Comparison of ENCODE assay signal across 9 mouse cellular contexts in the genomic region with DNA sequence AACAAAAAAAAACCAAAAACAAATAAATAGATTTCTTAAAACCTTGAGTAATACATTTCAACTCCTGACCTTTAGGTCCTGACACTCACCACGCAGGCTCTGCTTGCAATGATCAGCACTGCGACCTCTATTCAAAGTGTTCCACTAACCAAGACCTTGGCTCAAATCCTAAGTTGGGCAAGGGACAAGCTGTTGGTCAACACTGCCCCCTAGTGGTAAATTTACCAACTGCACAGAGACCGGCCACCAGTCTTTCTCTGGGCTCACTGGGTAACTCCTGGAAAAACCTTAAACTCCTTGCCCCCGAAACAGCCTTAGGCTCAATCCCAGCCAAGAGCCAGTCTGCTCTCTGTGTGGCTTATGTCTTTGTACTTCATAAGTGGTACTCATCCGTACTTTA. TPM values are rescaled to one million over a fixed set of nuclear protein-coding genes. Genes with fewer than 3 reads are reported as not detected.
DNase-seq lines count a peak whose midpoint lies in the region; ATAC-seq lines count a peak whose summit lies in the region.
"Had no signal": no experiment of that assay in that cellular context is flagged by ENCODE, and none has a peak within 500 bp of the region (broad histone marks: within the 10 kb centered on the region; RNA-seq: fewer than 3 reads in every experiment).

No protein-coding gene starts in this region.

- H3K4me3 ChIP-seq in neural tube, embryonic 15.5 days (replicated peaks), result no peak overlapping the region
- no peak overlapping the region for H3K4me3 ChIP-seq in hindbrain, embryonic 16.5 days (ENCODE audit: low read length)
- no peak overlapping the region for H3K4me3 ChIP-seq in limb, embryonic 10.5 days
- no peak overlapping the region for H3K4me3 ChIP-seq in neural tube, embryonic 11.5 days (ENCODE audit: low read depth, low read length)
- H3K4me3 ChIP-seq: stomach, embryonic 15.5 days had no signal

- WGBS in neural tube, embryonic 15.5 days, result 13% methylated on average over 5 of the region's 5 CpGs
- WGBS in hindbrain, embryonic 16.5 days, result 14% methylated on average over 5 of the region's 5 CpGs
- 22% methylated on average over 5 of the region's 5 CpGs for WGBS in limb, embryonic 10.5 days
- 21% methylated on average over 5 of the region's 5 CpGs for WGBS in neural tube, embryonic 11.5 days

- no peaks in the 10 kb centered on the region for H3K9me3 ChIP-seq in neural tube, embryonic 15.5 days (replicated peaks)
- no peaks in the 10 kb centered on the region for H3K9me3 ChIP-seq in hindbrain, embryonic 16.5 days (ENCODE audit: control insufficient read depth, low read length)
- H3K9me3 ChIP-seq in limb, embryonic 10.5 days (replicated peaks), result no peaks in the 10 kb centered on the region
- H3K9me3 ChIP-seq in neural tube, embryonic 11.5 days (ENCODE audit: control insufficient read depth, low read length), result no peaks in the 10 kb centered on the region
- H3K9me3 ChIP-seq: stomach, embryonic 15.5 days had no signal

- H3K9ac ChIP-seq in neural tube, embryonic 15.5 days (replicated peaks), result no peak overlapping the region
- no peak overlapping the region for H3K9ac ChIP-seq in hindbrain, embryonic 16.5 days (ENCODE audit: low read depth, low read length)
- H3K9ac ChIP-seq in neural tube, embryonic 11.5 days (ENCODE audit: low read length), result no peak overlapping the region
- H3K9ac ChIP-seq: stomach, embryonic 15.5 days had no signal

- no peak for ATAC-seq in neural tube, embryonic 15.5 days (ENCODE audit: low FRiP score)
- ATAC-seq in hindbrain, embryonic 16.5 days, result peak; percentile 24; the same call in 1 of the 2 replicates
- no peak for ATAC-seq in neural tube, embryonic 11.5 days (ENCODE audit: insufficient read depth, low FRiP score, low TSS enrichment)

- DNase-seq in neural tube, embryonic 10.5 days (ENCODE audit: extremely low spot score, low spot score), result peak; percentile 89
- peak; percentile 81 for DNase-seq in cerebellum, adult 11 months
- DNase-seq in forelimb bud, embryonic 11.5 days (ENCODE audit: low read depth, low spot score), result peak; percentile 88
- DNase-seq in limb, embryonic 10.5 days (ENCODE audit: low spot score), result peak; percentile 90
- peak; percentile 79 for DNase-seq in neural tube, embryonic 11.5 days (ENCODE audit: low spot score)
- peak; percentile 65 for DNase-seq in testis, postnatal 14 days (ENCODE audit: low spot score)

- no peaks in the 10 kb centered on the region for H3K36me3 ChIP-seq in neural tube, embryonic 15.5 days
- no peaks in the 10 kb centered on the region for H3K36me3 ChIP-seq in hindbrain, embryonic 16.5 days (ENCODE audit: control insufficient read depth, insufficient read depth, low read length)
- no peaks in the 10 kb centered on the region for H3K36me3 ChIP-seq in limb, embryonic 10.5 days
- no peaks in the 10 kb centered on the region for H3K36me3 ChIP-seq in neural tube, embryonic 11.5 days (ENCODE audit: control insufficient read depth, insufficient read depth, low read length)
- H3K36me3 ChIP-seq: stomach, embryonic 15.5 days had no signal

- H3K27ac ChIP-seq in neural tube, embryonic 15.5 days (replicated peaks), result no peak overlapping the region
- H3K27ac ChIP-seq in hindbrain, embryonic 16.5 days (ENCODE audit: low read depth, low read length), result no peak overlapping the region
- no peak overlapping the region for H3K27ac ChIP-seq in limb, embryonic 10.5 days
- no peak overlapping the region for H3K27ac ChIP-seq in neural tube, embryonic 11.5 days (ENCODE audit: low read depth, low read length)
- H3K27ac ChIP-seq: stomach, embryonic 15.5 days had no signal

- H3K4me1 ChIP-seq in neural tube, embryonic 15.5 days, result peaks cover 16% of the 10 kb centered on the region; the same call in 1 of the 2 replicates
- peaks cover 2% of the 10 kb centered on the region; the same call in 1 of the 2 replicates for H3K4me1 ChIP-seq in hindbrain, embryonic 16.5 days (ENCODE audit: control insufficient read depth, insufficient read depth, low read depth, low read length)
- H3K4me1 ChIP-seq in limb, embryonic 10.5 days, result peaks cover 10% of the 10 kb centered on the region
- H3K4me1 ChIP-seq in neural tube, embryonic 11.5 days (ENCODE audit: control insufficient read depth, insufficient read depth, low read length), result no peaks in the 10 kb centered on the region

- H3K4me2 ChIP-seq in neural tube, embryonic 15.5 days, result no peak overlapping the region
- H3K4me2 ChIP-seq in hindbrain, embryonic 16.5 days (ENCODE audit: low read length), result no peak overlapping the region
- no peak overlapping the region for H3K4me2 ChIP-seq in neural tube, embryonic 11.5 days (ENCODE audit: low read depth)
- H3K4me2 ChIP-seq: stomach, embryonic 15.5 days had no signal

- H3K27me3 ChIP-seq in neural tube, embryonic 15.5 days (replicated peaks), result no peaks in the 10 kb centered on the region
- no peaks in the 10 kb centered on the region for H3K27me3 ChIP-seq in hindbrain, embryonic 16.5 days (replicated peaks; ENCODE audit: control insufficient read depth, insufficient read depth, low read length)
- no peaks in the 10 kb centered on the region for H3K27me3 ChIP-seq in limb, embryonic 10.5 days (ENCODE audit: low read depth, poor library complexity, severe bottlenecking)
- no peaks in the 10 kb centered on the region for H3K27me3 ChIP-seq in neural tube, embryonic 11.5 days (ENCODE audit: control insufficient read depth, insufficient read depth, low read length)
- H3K27me3 ChIP-seq: stomach, embryonic 15.5 days had no signal

RNA-seq across cellular contexts. Expression of a gene that starts 23.4 kb away (rescaled TPM):
- 385 and 491 TPM in 2 replicates for polyA plus RNA-seq in neural tube, embryonic 15.5 days (2015; fragmentation: Nextera tagmentation; extraction: Ambion mirVana)
- polyA plus RNA-seq in hindbrain, embryonic 16.5 days (2015; fragmentation: Nextera tagmentation; extraction: Ambion mirVana), result 413 and 454 TPM in 2 replicates
- 0.11 and 0.15 TPM in 2 replicates for polyA plus RNA-seq in limb, embryonic 10.5 days (2016; fragmentation: Nextera tagmentation; extraction: Ambion mirVana)
- polyA plus RNA-seq in neural tube, embryonic 11.5 days (2014; fragmentation: Nextera tagmentation; extraction: Ambion mirVana), result 276 and 332 TPM in 2 replicates

RNA-seq across cellular contexts. Expression of a gene that starts 23.8 kb away (rescaled TPM):
- polyA plus RNA-seq in neural tube, embryonic 15.5 days (2015; fragmentation: Nextera tagmentation; extraction: Ambion mirVana), result 72.1 and 78.5 TPM in 2 replicates
- 77.6 and 80.6 TPM in 2 replicates for polyA plus RNA-seq in hindbrain, embryonic 16.5 days (2015; fragmentation: Nextera tagmentation; extraction: Ambion mirVana)
- polyA plus RNA-seq in limb, embryonic 10.5 days (2016; fragmentation: Nextera tagmentation; extraction: Ambion mirVana), result 75.4 and 89.8 TPM in 2 replicates
- polyA plus RNA-seq in neural tube, embryonic 11.5 days (2014; fragmentation: Nextera tagmentation; extraction: Ambion mirVana), result 68.3 and 71.7 TPM in 2 replicates

RNA-seq across cellular contexts. Expression of a gene that starts 59.6 kb away (rescaled TPM):
- polyA plus RNA-seq in neural tube, embryonic 15.5 days (2015; fragmentation: Nextera tagmentation; extraction: Ambion mirVana), result 31.0 and 34.5 TPM in 2 replicates
- 26.8 and 30.2 TPM in 2 replicates for polyA plus RNA-seq in hindbrain, embryonic 16.5 days (2015; fragmentation: Nextera tagmentation; extraction: Ambion mirVana)
- 35.3 and 38.2 TPM in 2 replicates for polyA plus RNA-seq in limb, embryonic 10.5 days (2016; fragmentation: Nextera tagmentation; extraction: Ambion mirVana)
- 31.0 and 33.5 TPM in 2 replicates for polyA plus RNA-seq in neural tube, embryonic 11.5 days (2014; fragmentation: Nextera tagmentation; extraction: Ambion mirVana)

Comparison
In these comparisons a context has a peak if more than half of its experiments do, and no peak if none do; other contexts are left out.
1. RNA of a gene that starts 23.4 kb away (polyA plus RNA-seq): 385 to 491 TPM in neural tube, embryonic 15.5 days, 413 to 454 TPM in hindbrain, embryonic 16.5 days and 276 to 332 TPM in neural tube, embryonic 11.5 days; 0.11 to 0.15 TPM in limb, embryonic 10.5 days; every median in the first group is over 100 times any median in the second.
2. Peak in every context shown above with its lines, with median percentiles within 50 percentile points of each other: DNase-seq.